Mouse (Mus musculus): ENCODE data around the gene Matk. TPM values are rescaled to one million over a fixed set of nuclear protein-coding genes. Genes with fewer than 3 reads are reported as not detected.

Matk gene
- polyA plus RNA-seq, 1 experiment from 2014 or later = 1.6 TPM

- Histone ChIP-seq H3K9me3 (replicated peaks) (no peaks in the 10 kb centered on the region), H3K4me1 (replicated peaks) (peaks cover 37% of the 10 kb centered on the region), H3K9ac (no peak overlapping the region), H3K4me3 (no peak overlapping the region), H3K27ac (no peak overlapping the region), H3K36me3 (peaks cover 56% of the 10 kb centered on the region), H3K27me3 (no peaks in the 10 kb centered on the region), H3K4me2 (no peak overlapping the region)
- no peak for ATAC-seq (replicated peaks; ENCODE audit: insufficient number of reproducible peaks, insufficient read depth, low FRiP score, low read depth)
- 87% methylated on average over 12 of the region's 12 CpGs for WGBS
Observed at GRCm38 (mm10) chr10:81306173-81306668, 53.5 kb downstream of the Matk start.

DNA sequence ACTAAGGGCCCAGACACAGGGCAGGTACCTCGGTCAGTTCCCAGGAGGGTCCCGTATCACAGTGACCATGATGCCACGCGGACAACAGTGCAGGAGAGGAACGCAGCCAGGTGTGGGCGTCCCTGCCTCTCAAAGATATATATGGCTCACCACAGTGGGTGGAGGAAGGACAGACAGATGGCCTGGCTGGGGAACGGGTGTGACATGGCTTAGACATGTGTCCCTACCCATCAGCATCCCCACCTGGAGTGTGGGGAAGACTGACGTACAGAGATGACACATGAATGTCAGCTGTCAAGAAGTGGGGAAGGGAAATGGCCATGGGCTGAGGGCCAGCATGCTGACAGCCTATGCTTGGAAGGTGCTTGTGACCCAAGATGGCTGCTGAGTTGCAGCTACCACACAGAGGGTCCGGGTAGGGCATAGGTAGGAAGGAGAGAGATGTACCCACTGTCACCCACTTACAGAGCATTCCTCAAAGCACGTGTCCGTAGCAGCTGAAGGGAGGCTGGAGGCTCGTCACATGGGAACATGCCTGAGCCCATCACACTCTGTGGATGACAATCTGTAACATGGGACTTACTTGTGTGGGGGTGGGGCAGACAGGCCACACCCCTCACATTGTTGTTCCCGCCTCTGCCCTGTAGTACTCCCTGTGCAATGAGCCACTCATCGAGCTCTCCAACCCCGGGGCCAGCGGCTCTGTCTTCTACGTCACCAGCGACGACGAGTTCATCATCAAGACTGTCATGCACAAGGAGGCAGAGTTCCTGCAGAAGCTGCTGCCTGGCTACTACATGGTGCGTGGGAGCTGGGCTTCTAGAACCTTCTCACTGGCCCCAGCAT, 54.3 kb downstream of the Matk start:
- WGBS = 89% methylated on average over 21 of the region's 21 CpGs
- H3K4me2 ChIP-seq = no peak overlapping the region
- ATAC-seq (replicated peaks; ENCODE audit: insufficient number of reproducible peaks, insufficient read depth, low FRiP score, low read depth) = no peak
- H3K4me1 ChIP-seq (replicated peaks) = peaks cover 30% of the 10 kb centered on the region
- H3K27me3 ChIP-seq = no peaks in the 10 kb centered on the region
- no peak overlapping the region for H3K9ac ChIP-seq
- H3K27ac ChIP-seq = no peak overlapping the region
- no peaks in the 10 kb centered on the region for H3K9me3 ChIP-seq (replicated peaks)
- peaks cover 64% of the 10 kb centered on the region for H3K36me3 ChIP-seq
- H3K4me3 ChIP-seq = no peak overlapping the region

GRCm38 (mm10) chr10:81309571-81309970, 56.8 kb downstream of the Matk start:
- Histone ChIP-seq H3K36me3 (peaks cover 87% of the 10 kb centered on the region), H3K9me3 (replicated peaks) (no peaks in the 10 kb centered on the region), H3K4me3 (no peak overlapping the region), H3K27me3 (no peaks in the 10 kb centered on the region), H3K9ac (no peak overlapping the region), H3K4me2 (no peak overlapping the region), H3K4me1 (replicated peaks) (peaks cover 6% of the 10 kb centered on the region), H3K27ac (no peak overlapping the region)
- ATAC-seq (replicated peaks; ENCODE audit: insufficient number of reproducible peaks, insufficient read depth, low FRiP score, low read depth) = no peak
- WGBS = 85% methylated on average over 5 of the region's 5 CpGs

Small RNA genes within 50 kb of the gene (microRNA-seq; reads per million reads assigned to microRNA genes)
- gene Mir3057 = 12.4 reads per million, percentile 27 among the genes with 10 or more reads in this experiment

Other genes with a start within 250 kb of the Matk start
- 1.1 and 1.9 TPM in 2 replicates for gene Gng7, start 238.0 kb upstream of the Matk start, polyA plus RNA-seq (2015; fragmentation: Nextera tagmentation; extraction: Ambion mirVana)
- 0.29 TPM in 1 of 2 replicates, not detected in the other for gene Diras1, start 227.3 kb upstream of the Matk start, polyA plus RNA-seq (2015; fragmentation: Nextera tagmentation; extraction: Ambion mirVana)
- 7.1 and 11.8 TPM in 2 replicates for gene Slc39a3, start 215.5 kb upstream of the Matk start, polyA plus RNA-seq (2015; fragmentation: Nextera tagmentation; extraction: Ambion mirVana)
- gene Sgta, start 192.8 kb upstream of the Matk start, polyA plus RNA-seq (2015; fragmentation: Nextera tagmentation; extraction: Ambion mirVana) = 133 and 166 TPM in 2 replicates
- gene Thop1, start 182.9 kb upstream of the Matk start, polyA plus RNA-seq (2015; fragmentation: Nextera tagmentation; extraction: Ambion mirVana) = 22.3 and 31.6 TPM in 2 replicates
- gene Creb3l3, start 154.1 kb upstream of the Matk start, polyA plus RNA-seq (2015; fragmentation: Nextera tagmentation; extraction: Ambion mirVana) = 0.48 and 0.99 TPM in 2 replicates
- gene Map2k2, start 147.0 kb upstream of the Matk start, polyA plus RNA-seq (2015; fragmentation: Nextera tagmentation; extraction: Ambion mirVana) = 130 and 153 TPM in 2 replicates
- 25.6 and 31.0 TPM in 2 replicates for gene Zbtb7a, start 117.7 kb upstream of the Matk start, polyA plus RNA-seq (2015; fragmentation: Nextera tagmentation; extraction: Ambion mirVana)
- 29.1 and 41.6 TPM in 2 replicates for gene Pias4, start 85.0 kb upstream of the Matk start, polyA plus RNA-seq (2015; fragmentation: Nextera tagmentation; extraction: Ambion mirVana)
- 350 and 441 TPM in 2 replicates for gene Eef2, start 76.3 kb upstream of the Matk start, polyA plus RNA-seq (2015; fragmentation: Nextera tagmentation; extraction: Ambion mirVana)
- 38.4 and 43.1 TPM in 2 replicates for gene Dapk3, start 69.9 kb upstream of the Matk start, polyA plus RNA-seq (2015; fragmentation: Nextera tagmentation; extraction: Ambion mirVana)
- not detected in 2 replicates for gene 4930442H23Rik, start 69.1 kb upstream of the Matk start, polyA plus RNA-seq (2015; fragmentation: Nextera tagmentation; extraction: Ambion mirVana)
- 7.3 and 9.1 TPM in 2 replicates for gene Nmrk2, start 50.9 kb upstream of the Matk start, polyA plus RNA-seq (2015; fragmentation: Nextera tagmentation; extraction: Ambion mirVana)
- 0.25 and 1.1 TPM in 2 replicates for gene Atcay, start 22.1 kb upstream of the Matk start, polyA plus RNA-seq (2015; fragmentation: Nextera tagmentation; extraction: Ambion mirVana)
- 6.0 and 7.5 TPM in 2 replicates for gene Zfr2, start 19.8 kb upstream of the Matk start, polyA plus RNA-seq (2015; fragmentation: Nextera tagmentation; extraction: Ambion mirVana)
- gene Mrpl54, start 14.0 kb downstream of the Matk start, polyA plus RNA-seq (2015; fragmentation: Nextera tagmentation; extraction: Ambion mirVana) = 208 and 226 TPM in 2 replicates
- 42.3 and 61.2 TPM in 2 replicates for gene Apba3, start 14.0 kb downstream of the Matk start, polyA plus RNA-seq (2015; fragmentation: Nextera tagmentation; extraction: Ambion mirVana)
- gene Tjp3, start 38.6 kb downstream of the Matk start, polyA plus RNA-seq (2015; fragmentation: Nextera tagmentation; extraction: Ambion mirVana) = 3.2 and 4.3 TPM in 2 replicates
- gene Pip5k1c, start 40.0 kb downstream of the Matk start, polyA plus RNA-seq (2015; fragmentation: Nextera tagmentation; extraction: Ambion mirVana) = 26.2 and 38.2 TPM in 2 replicates
- 23.5 and 34.1 TPM in 2 replicates for gene Cactin, start 68.2 kb downstream of the Matk start, polyA plus RNA-seq (2015; fragmentation: Nextera tagmentation; extraction: Ambion mirVana)
- gene Tbxa2r, start 75.8 kb downstream of the Matk start, polyA plus RNA-seq (2015; fragmentation: Nextera tagmentation; extraction: Ambion mirVana) = 11.3 and 17.9 TPM in 2 replicates
- gene Gipc3, start 90.3 kb downstream of the Matk start, polyA plus RNA-seq (2015; fragmentation: Nextera tagmentation; extraction: Ambion mirVana) = 0.04 TPM in 1 of 2 replicates, not detected in the other
- 82.8 and 83.4 TPM in 2 replicates for gene Hmg20b, start 97.5 kb downstream of the Matk start, polyA plus RNA-seq (2015; fragmentation: Nextera tagmentation; extraction: Ambion mirVana)
- 11.7 and 22.3 TPM in 2 replicates for gene Mfsd12, start 104.6 kb downstream of the Matk start, polyA plus RNA-seq (2015; fragmentation: Nextera tagmentation; extraction: Ambion mirVana)
- 0.81 and 2.2 TPM in 2 replicates for gene 4930404N11Rik, start 112.9 kb downstream of the Matk start, polyA plus RNA-seq (2015; fragmentation: Nextera tagmentation; extraction: Ambion mirVana)
- 66.5 and 84.1 TPM in 2 replicates for gene Fzr1, start 125.6 kb downstream of the Matk start, polyA plus RNA-seq (2015; fragmentation: Nextera tagmentation; extraction: Ambion mirVana)
- 65.2 and 79.9 TPM in 2 replicates for gene Dohh, start 131.5 kb downstream of the Matk start, polyA plus RNA-seq (2015; fragmentation: Nextera tagmentation; extraction: Ambion mirVana)
- 2.2 and 2.3 TPM in 2 replicates for gene Gm48551, start 131.5 kb downstream of the Matk start, polyA plus RNA-seq (2015; fragmentation: Nextera tagmentation; extraction: Ambion mirVana)
- 0.84 and 0.91 TPM in 2 replicates for gene Gm48552, start 136.1 kb downstream of the Matk start, polyA plus RNA-seq (2015; fragmentation: Nextera tagmentation; extraction: Ambion mirVana)
- gene Smim24, start 140.1 kb downstream of the Matk start, polyA plus RNA-seq (2015; fragmentation: Nextera tagmentation; extraction: Ambion mirVana) = 3.9 and 4.1 TPM in 2 replicates
- 60.9 and 71.2 TPM in 2 replicates for gene Nfic, start 202.7 kb downstream of the Matk start, polyA plus RNA-seq (2015; fragmentation: Nextera tagmentation; extraction: Ambion mirVana)
- 0.08 and 0.41 TPM in 2 replicates for gene Celf5, start 229.8 kb downstream of the Matk start, polyA plus RNA-seq (2015; fragmentation: Nextera tagmentation; extraction: Ambion mirVana)
- gene Ncln, start 243.5 kb downstream of the Matk start, polyA plus RNA-seq (2015; fragmentation: Nextera tagmentation; extraction: Ambion mirVana) = 43.6 and 63.4 TPM in 2 replicates
- 0.47 and 1.5 TPM in 2 replicates for gene S1pr4, start 247.2 kb downstream of the Matk start, polyA plus RNA-seq (2015; fragmentation: Nextera tagmentation; extraction: Ambion mirVana)